Comparison of ENCODE assay signal across 7 mouse cellular contexts in the genomic region with DNA sequence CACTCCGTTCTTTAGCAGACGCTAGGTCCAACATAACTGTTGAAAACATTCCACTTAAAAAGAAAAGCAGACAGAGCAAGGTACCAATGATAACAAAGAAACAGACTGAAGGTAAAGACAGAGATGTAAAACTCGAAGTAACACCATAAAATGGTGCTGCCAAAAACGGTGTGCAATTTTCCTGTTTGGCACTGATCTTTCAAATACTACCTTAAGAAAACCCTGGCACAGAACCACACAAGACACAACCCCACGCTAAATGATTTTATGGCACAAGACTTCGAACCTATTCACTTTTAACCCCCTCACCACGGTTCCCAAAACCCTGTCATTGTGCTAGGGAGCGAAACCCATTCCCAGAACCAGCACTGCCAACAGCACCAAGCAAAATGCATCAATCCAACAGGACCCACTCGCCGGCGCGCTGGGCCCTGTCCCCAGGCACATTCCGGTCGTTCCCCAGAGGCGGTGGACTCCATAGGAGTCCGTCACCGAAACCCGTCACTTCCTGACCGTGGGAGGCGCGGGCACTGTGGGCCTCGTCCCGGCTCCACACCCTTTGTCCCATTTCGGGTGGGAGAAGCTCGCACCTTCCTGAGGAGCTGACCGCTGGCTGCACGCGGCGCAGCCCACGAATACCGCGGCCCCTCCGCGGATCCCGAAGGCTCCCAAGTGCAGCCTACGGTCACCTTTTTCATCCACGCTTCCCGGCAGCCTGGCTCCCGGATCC. TPM values are rescaled to one million over a fixed set of nuclear protein-coding genes. Genes with fewer than 3 reads are reported as not detected.
DNase-seq lines count a peak whose midpoint lies in the region; ATAC-seq and TF ChIP-seq lines count a peak whose summit lies in the region.

No protein-coding gene starts in this region.

- no peak for TF ChIP-seq RAD21 in MEL (IDR thresholded peaks at IDR 0.05; ENCODE audit: low read depth, low read length)

- WGBS in forebrain, embryonic 11.5 days, result under 1% methylated on average over 39 of the region's 39 CpGs
- under 1% methylated on average over 39 of the region's 39 CpGs for WGBS in heart, embryonic 16.5 days
- whole genome bisulfite sequencing in lung, postnatal 0 days, result under 1% methylated on average over 38 of the region's 39 CpGs

- ATAC-seq in forebrain, embryonic 11.5 days (replicated peaks; ENCODE audit: low FRiP score), result peak; percentile 9; the same call in 1 of the 2 replicates
- ATAC-seq in heart, embryonic 16.5 days (replicated peaks; ENCODE audit: extremely low read depth, insufficient read depth, low FRiP score), result 0 out of 2 replicates have a peak, but pooled peaks have one; percentile 3
- ATAC-seq in lung, postnatal 0 days, result peak; percentile 12

- peak overlapping the region; percentile 93 for H3K4me2 ChIP-seq in forebrain, embryonic 11.5 days (ENCODE audit: low read depth, low read length, severe bottlenecking)
- peak overlapping the region; percentile 95 for H3K4me2 ChIP-seq in heart, embryonic 16.5 days (ENCODE audit: low read depth, low read length)
- H3K4me2 ChIP-seq in lung, postnatal 0 days (replicated peaks; ENCODE audit: low read depth, low read length), result peak overlapping the region; percentile 95

- no peak for TF ChIP-seq CTCF in MEL (IDR thresholded peaks at IDR 0.05 in 2 of 3, conservative IDR thresholded peaks at IDR 0.05 in 1 of 3; ENCODE audit: control insufficient read depth in 1 of 3, insufficient read depth in 1 of 3, low read depth in 2 of 3, low read length in 3 of 3, poor library complexity in 1 of 3, severe bottlenecking in 1 of 3)
- TF ChIP-seq CTCF in lung, postnatal 0 days (IDR thresholded peaks at IDR 0.05), result no peak

- TF ChIP-seq EP300 in MEL (IDR thresholded peaks at IDR 0.05; ENCODE audit: low read depth in 1 of 2, low read length in 2 of 2), result no peak
- no peak for TF ChIP-seq EP300 in lung, postnatal 0 days (IDR thresholded peaks at IDR 0.05)

- peak overlapping the region; percentile 91 for H3K9ac ChIP-seq in MEL (ENCODE audit: control insufficient read depth, low read depth, low read length, poor library complexity, severe bottlenecking)
- peak overlapping the region; percentile 98 for H3K9ac ChIP-seq in forebrain, embryonic 11.5 days (ENCODE audit: low read length)
- H3K9ac ChIP-seq in heart, embryonic 16.5 days (ENCODE audit: low read length), result peak overlapping the region; percentile 98
- peak overlapping the region; percentile 85 for H3K9ac ChIP-seq in lung, postnatal 0 days (replicated peaks; ENCODE audit: low read depth)

- no peak for TF ChIP-seq POLR2A in MEL (IDR thresholded peaks at IDR 0.05; ENCODE audit: control insufficient read depth in 1 of 2, insufficient read depth in 1 of 2, low read depth in 1 of 2, low read length in 2 of 2, poor library complexity in 1 of 2)

- no peaks in the 10 kb centered on the region for H3K9me3 ChIP-seq in MEL (replicated peaks; ENCODE audit: insufficient read depth, low read length)
- H3K9me3 ChIP-seq in forebrain, embryonic 11.5 days (ENCODE audit: control insufficient read depth, low read length), result no peaks in the 10 kb centered on the region
- H3K9me3 ChIP-seq in heart, embryonic 16.5 days (replicated peaks; ENCODE audit: control insufficient read depth, low read length), result no peaks in the 10 kb centered on the region
- no peaks in the 10 kb centered on the region for H3K9me3 ChIP-seq in lung, postnatal 0 days (ENCODE audit: low read length)

- H3K27me3 ChIP-seq in MEL (ENCODE audit: control insufficient read depth in 1 of 2, insufficient read depth in 2 of 2, low read length in 2 of 2), result no peaks in the 10 kb centered on the region
- H3K27me3 ChIP-seq in forebrain, embryonic 11.5 days (ENCODE audit: control insufficient read depth, insufficient read depth, low read length), result no peaks in the 10 kb centered on the region
- no peaks in the 10 kb centered on the region for H3K27me3 ChIP-seq in heart, embryonic 16.5 days (ENCODE audit: control insufficient read depth, insufficient read depth, low read length)
- H3K27me3 ChIP-seq in lung, postnatal 0 days (replicated peaks; ENCODE audit: insufficient read depth, low read length), result no peaks in the 10 kb centered on the region

- peaks cover 0 to 2% of the 10 kb centered on the region in 2 experiments; a peak in 3 of 4 replicates for H3K36me3 ChIP-seq in MEL (ENCODE audit: control insufficient read depth in 1 of 2, insufficient read depth in 2 of 2, low read length in 2 of 2)
- H3K36me3 ChIP-seq in forebrain, embryonic 11.5 days (ENCODE audit: control insufficient read depth, insufficient read depth, low read length), result peaks cover 4% of the 10 kb centered on the region; the same call in 1 of the 2 replicates
- H3K36me3 ChIP-seq in heart, embryonic 16.5 days (ENCODE audit: control insufficient read depth, insufficient read depth), result peaks cover 15% of the 10 kb centered on the region
- H3K36me3 ChIP-seq in lung, postnatal 0 days (ENCODE audit: insufficient read depth, low read length), result 0 out of 2 replicates have a peak, but pooled peaks cover 3% of the 10 kb centered on the region

- peak overlapping the region; percentile 52 for H3K27ac ChIP-seq in MEL (ENCODE audit: control insufficient read depth, low read depth, low read length)
- peak overlapping the region; percentile 62 for H3K27ac ChIP-seq in forebrain, embryonic 11.5 days (ENCODE audit: low read depth, low read length)
- peak overlapping the region; percentile 84 for H3K27ac ChIP-seq in heart, embryonic 16.5 days (ENCODE audit: low read length)
- peak overlapping the region; percentile 95 for H3K27ac ChIP-seq in lung, postnatal 0 days (ENCODE audit: low read length)

- H3K79me2 ChIP-seq in MEL (ENCODE audit: control insufficient read depth, insufficient read depth, low read length, poor library complexity), result peaks cover 28% of the 10 kb centered on the region

- DNase-seq in MEL (ENCODE audit: low read depth, low spot score), result peak; percentile 40
- peak; percentile 58 to 62 for DNase-seq in adrenal gland, postnatal 36 days
- peak; percentile 73 for DNase-seq in forebrain, embryonic 11.5 days (ENCODE audit: low spot score)
- peak; percentile 61 to 78 for DNase-seq in kidney, postnatal 4 days
- DNase-seq in lung, postnatal 0 days (ENCODE audit: low spot score), result peak; percentile 63
- peak; percentile 59 for DNase-seq in right cerebral cortex, postnatal 14 days

- peak overlapping the region; percentile 93 to 95 for H3K4me3 ChIP-seq in MEL (ENCODE audit: control insufficient read depth in 1 of 2, insufficient read depth in 1 of 2, low read depth in 2 of 2, low read length in 2 of 2)
- H3K4me3 ChIP-seq in forebrain, embryonic 11.5 days (ENCODE audit: low read depth, low read length), result peak overlapping the region; percentile 99
- peak overlapping the region; percentile 90 for H3K4me3 ChIP-seq in heart, embryonic 16.5 days (ENCODE audit: low read length)
- H3K4me3 ChIP-seq in lung, postnatal 0 days (ENCODE audit: low read depth, low read length), result peak overlapping the region; percentile 96

- 0 out of 4 replicates have a peak, but pooled peaks cover 0 to 2% of the 10 kb centered on the region in 2 experiments for H3K4me1 ChIP-seq in MEL (ENCODE audit: control insufficient read depth in 1 of 2, insufficient read depth in 2 of 2, low read length in 2 of 2)
- peaks cover 4% of the 10 kb centered on the region; the same call in 1 of the 2 replicates for H3K4me1 ChIP-seq in forebrain, embryonic 11.5 days (replicated peaks; ENCODE audit: control insufficient read depth, insufficient read depth, low read length)
- H3K4me1 ChIP-seq in heart, embryonic 16.5 days (ENCODE audit: control insufficient read depth, insufficient read depth, low read length), result peaks cover 14% of the 10 kb centered on the region
- peaks cover 5% of the 10 kb centered on the region; the same call in 1 of the 2 replicates for H3K4me1 ChIP-seq in lung, postnatal 0 days (ENCODE audit: insufficient read depth, low read depth, low read length)

TF ChIP-seq in MEL, 35 proteins besides CTCF, POLR2A, EP300 and RAD21:
- TF ChIP-seq MAZ (IDR thresholded peaks at IDR 0.05; ENCODE audit: low read depth, low read length), result 0 out of 2 replicates have a peak, but pooled peaks have one; percentile 2
- TF ChIP-seq ZMIZ1 (IDR thresholded peaks at IDR 0.05; ENCODE audit: low read depth, low read length), result no peak

RNA-seq across cellular contexts. Expression of a gene that starts 0.6 kb away (rescaled TPM):
- total RNA-seq in MEL (2012; rRNA removed), result 2.4 TPM in 2 replicates
- 1 to 10 TPM in 1 of 2 experiments, not detected in 1; 5.1 TPM for polyA plus RNA-seq in MEL (2012; ENCODE audit: insufficient read depth in 1 of 2, insufficient read length in 2 of 2, low read depth in 1 of 2, low replicate concordance in 2 of 2, missing spikeins in 1 of 2)
- 10 to 100 TPM; 18.8 to 21.5 TPM for total RNA-seq in adrenal gland, postnatal 36 days (2021)
- polyA plus RNA-seq in forebrain, embryonic 11.5 days (2014; fragmentation: Nextera tagmentation; extraction: Ambion mirVana), result 14.3 and 14.7 TPM in 2 replicates
- polyA plus RNA-seq in heart, embryonic 16.5 days (2015; fragmentation: Nextera tagmentation; extraction: Ambion mirVana), result 3.9 and 4.2 TPM in 2 replicates
- polyA plus RNA-seq in lung, postnatal 0 days (2015; fragmentation: Nextera tagmentation; extraction: Ambion mirVana), result 3.3 TPM in 2 replicates

RNA-seq across cellular contexts. Expression of a gene that starts 0.9 kb away (rescaled TPM):
- 3.4 and 4.3 TPM in 2 replicates for total RNA-seq in MEL (2012; rRNA removed)
- polyA plus RNA-seq in MEL (2012; ENCODE audit: insufficient read depth in 1 of 2, insufficient read length in 2 of 2, low read depth in 1 of 2, low replicate concordance in 2 of 2, missing spikeins in 1 of 2), result 1 to 10 TPM in 1 of 2 experiments, not detected in 1; 9.0 TPM
- 10 to 100 TPM; 18.9 to 32.1 TPM for total RNA-seq in adrenal gland, postnatal 36 days (2021)
- 29.0 and 29.2 TPM in 2 replicates for polyA plus RNA-seq in forebrain, embryonic 11.5 days (2014; fragmentation: Nextera tagmentation; extraction: Ambion mirVana)
- polyA plus RNA-seq in heart, embryonic 16.5 days (2015; fragmentation: Nextera tagmentation; extraction: Ambion mirVana), result 11.6 TPM in 2 replicates
- polyA plus RNA-seq in lung, postnatal 0 days (2015; fragmentation: Nextera tagmentation; extraction: Ambion mirVana), result 6.8 and 7.9 TPM in 2 replicates

RNA-seq across cellular contexts. Expression of a gene that starts 54.5 kb away (rescaled TPM):
- total RNA-seq in MEL (2012; rRNA removed), result 31.7 and 35.5 TPM in 2 replicates
- 10 to 100 TPM in 1 of 2 experiments, not detected in 1; 40.9 TPM for polyA plus RNA-seq in MEL (2012; ENCODE audit: insufficient read depth in 1 of 2, insufficient read length in 2 of 2, low read depth in 1 of 2, low replicate concordance in 2 of 2, missing spikeins in 1 of 2)
- 10 to 100 TPM; 25.1 to 26.4 TPM for total RNA-seq in adrenal gland, postnatal 36 days (2021)
- polyA plus RNA-seq in forebrain, embryonic 11.5 days (2014; fragmentation: Nextera tagmentation; extraction: Ambion mirVana), result 314 and 323 TPM in 2 replicates
- polyA plus RNA-seq in heart, embryonic 16.5 days (2015; fragmentation: Nextera tagmentation; extraction: Ambion mirVana), result 79.3 and 82.5 TPM in 2 replicates
- 21.9 and 27.1 TPM in 2 replicates for polyA plus RNA-seq in lung, postnatal 0 days (2015; fragmentation: Nextera tagmentation; extraction: Ambion mirVana)

Comparison
In these comparisons a context has a peak if more than half of its experiments do, and no peak if none do; other contexts are left out.
1. Peak in every context shown above with its lines: DNase-seq, ATAC-seq, H3K4me3 ChIP-seq and H3K27ac ChIP-seq.